Mouse (Mus musculus) kidney, embryonic 16.5 days (tissue): ENCODE measurements around the gene Hsd17b14. TPM values are rescaled to one million over a fixed set of nuclear protein-coding genes. Genes with fewer than 3 reads are reported as not detected.

ENCODE experiments used
- polyA plus RNA-seq: library from polyadenylated mRNA; unstranded; fragments of >200 nt; fragmentation: Nextera tagmentation; extraction: Ambion mirVana; gene quantifications from 2 replicates; pipeline ENCODE4 v1.2.1, GENCODE M21; 2015

Gene Hsd17b14
- polyA plus RNA-seq, 1 experiment from 2014 or later: 13.5 TPM

Other genes starting within 250 kb of the Hsd17b14 start
- 22.3 and 23.6 TPM in 2 replicates for gene Trpm4, start 221.1 kb upstream of the Hsd17b14 start, polyA plus RNA-seq
- 1.7 and 1.8 TPM in 2 replicates for gene Hrc, start 219.6 kb upstream of the Hsd17b14 start, polyA plus RNA-seq
- 5.1 and 6.3 TPM in 2 replicates for gene Ppfia3, start 187.9 kb upstream of the Hsd17b14 start, polyA plus RNA-seq
- 1.7 and 1.9 TPM in 2 replicates for gene Lin7b, start 184.3 kb upstream of the Hsd17b14 start, polyA plus RNA-seq
- 211 and 227 TPM in 2 replicates for gene Snrnp70, start 159.2 kb upstream of the Hsd17b14 start, polyA plus RNA-seq
- gene Kcna7, start 149.2 kb upstream of the Hsd17b14 start, polyA plus RNA-seq: not detected in 2 replicates
- 1.5 and 1.6 TPM in 2 replicates for gene Ntf5, start 141.2 kb upstream of the Hsd17b14 start, polyA plus RNA-seq
- gene Lhb, start 134.1 kb upstream of the Hsd17b14 start, polyA plus RNA-seq: not detected in 2 replicates
- gene Gys1, start 120.0 kb upstream of the Hsd17b14 start, polyA plus RNA-seq: 51.1 and 51.7 TPM in 2 replicates
- 164 and 173 TPM in 2 replicates for gene Ruvbl2, start 116.8 kb upstream of the Hsd17b14 start, polyA plus RNA-seq
- 5,149 and 5,628 TPM in 2 replicates for gene Ftl1, start 95.0 kb upstream of the Hsd17b14 start, polyA plus RNA-seq
- 172 and 182 TPM in 2 replicates for gene Bax, start 88.0 kb upstream of the Hsd17b14 start, polyA plus RNA-seq
- 0.80 and 1.1 TPM in 2 replicates for gene Tulp2, start 73.0 kb upstream of the Hsd17b14 start, polyA plus RNA-seq
- not detected in 2 replicates for gene Gm45808, start 68.1 kb upstream of the Hsd17b14 start, polyA plus RNA-seq
- 2.4 and 3.3 TPM in 2 replicates for gene Dhdh, start 66.1 kb upstream of the Hsd17b14 start, polyA plus RNA-seq
- gene Nucb1, start 44.5 kb upstream of the Hsd17b14 start, polyA plus RNA-seq: 295 and 299 TPM in 2 replicates
- gene Ppp1r15a, start 28.6 kb upstream of the Hsd17b14 start, polyA plus RNA-seq: 24.3 and 24.8 TPM in 2 replicates
- gene Plekha4, start 28.6 kb upstream of the Hsd17b14 start, polyA plus RNA-seq: 4.4 and 5.3 TPM in 2 replicates
- gene Bcat2, start 15.3 kb downstream of the Hsd17b14 start, polyA plus RNA-seq: 87.9 and 93.2 TPM in 2 replicates
- not detected in 2 replicates for gene Fgf21, start 60.6 kb downstream of the Hsd17b14 start, polyA plus RNA-seq
- gene Fut1, start 62.4 kb downstream of the Hsd17b14 start, polyA plus RNA-seq: 0.27 and 0.32 TPM in 2 replicates
- gene Izumo1, start 66.9 kb downstream of the Hsd17b14 start, polyA plus RNA-seq: 0.13 and 0.14 TPM in 2 replicates
- gene Rasip1, start 72.6 kb downstream of the Hsd17b14 start, polyA plus RNA-seq: 11.6 and 13.0 TPM in 2 replicates
- 8.0 and 9.0 TPM in 2 replicates for gene Mamstr, start 85.1 kb downstream of the Hsd17b14 start, polyA plus RNA-seq
- gene Fut2, start 111.5 kb downstream of the Hsd17b14 start, polyA plus RNA-seq: 0.32 and 0.57 TPM in 2 replicates
- gene Ntn5, start 129.1 kb downstream of the Hsd17b14 start, polyA plus RNA-seq: 0.18 and 0.29 TPM in 2 replicates
- 0.22 and 0.24 TPM in 2 replicates for gene Sec1, start 139.5 kb downstream of the Hsd17b14 start, polyA plus RNA-seq
- 10.7 and 11.6 TPM in 2 replicates for gene Car11, start 144.9 kb downstream of the Hsd17b14 start, polyA plus RNA-seq
- gene Dbp, start 150.2 kb downstream of the Hsd17b14 start, polyA plus RNA-seq: 4.1 and 4.3 TPM in 2 replicates
- 1,042 and 1,047 TPM in 2 replicates for gene Rpl18, start 160.6 kb downstream of the Hsd17b14 start, polyA plus RNA-seq
- 36.2 and 36.7 TPM in 2 replicates for gene Sphk2, start 163.1 kb downstream of the Hsd17b14 start, polyA plus RNA-seq
- gene Fam83e, start 166.3 kb downstream of the Hsd17b14 start, polyA plus RNA-seq: 1.1 and 1.2 TPM in 2 replicates
- gene Spaca4, start 170.9 kb downstream of the Hsd17b14 start, polyA plus RNA-seq: not detected in 2 replicates
- 1.3 and 1.8 TPM in 2 replicates for gene Lmtk3, start 228.8 kb downstream of the Hsd17b14 start, polyA plus RNA-seq
- 1.9 and 2.5 TPM in 2 replicates for gene Sult2b1, start 229.8 kb downstream of the Hsd17b14 start, polyA plus RNA-seq